Mouse (Mus musculus): ENCODE data around the gene Vti1a.

DNA sequence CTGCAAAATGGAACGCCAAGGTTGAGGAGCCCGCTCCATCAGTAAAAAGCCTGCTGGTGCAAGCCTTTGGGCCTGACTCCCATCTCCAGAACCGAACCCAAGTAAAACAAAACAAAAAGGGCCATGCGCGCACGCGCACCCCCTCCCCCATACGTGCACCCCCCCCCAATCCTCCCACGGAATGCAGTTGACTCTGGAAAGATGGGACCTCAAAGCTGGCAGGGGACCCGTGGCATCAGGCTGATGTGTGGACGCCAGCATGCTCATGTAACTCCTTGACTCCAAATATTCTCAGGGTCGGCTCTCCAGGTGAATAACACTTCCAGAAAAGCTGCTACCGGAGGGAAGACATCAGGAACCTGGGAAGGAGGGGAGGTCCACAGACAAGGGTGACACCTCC is 327.8 kb downstream of the Vti1a start:
- TF ChIP-seq GATA1 (IDR thresholded peaks at IDR 0.05; ENCODE audit: borderline replicate concordance, low read length) (no peak), FLI1 (IDR thresholded peaks at IDR 0.05; ENCODE audit: low read length) (no peak)
